Mouse (Mus musculus): ENCODE measurements at regions not wholly inside any gene's neighbourhood (a gene's known extent, or its start where the extent isn't known, plus 50 kb on each side); places are given as distances from the start of the nearest gene placed in this dataset.

- H3K4me3 ChIP-seq: no peak overlapping the region
- H3K27ac ChIP-seq: no peak overlapping the region
- H3K36me3 ChIP-seq (replicated peaks): no peaks in the 10 kb centered on the region
- H3K4me1 ChIP-seq: no peaks in the 10 kb centered on the region
- no peaks in the 10 kb centered on the region for H3K27me3 ChIP-seq (replicated peaks)
- no peaks in the 10 kb centered on the region for H3K9me3 ChIP-seq
- ATAC-seq (replicated peaks): peak; percentile 87
- no peak overlapping the region for H3K4me2 ChIP-seq
- no peak overlapping the region for H3K9ac ChIP-seq
Measured at GRCm38 (mm10) chr3:159689743-159690142, 90.8 kb downstream of the Rpe65 start.

- Histone ChIP-seq H3K9me3 (no peaks in the 10 kb centered on the region; the same call in 1 of the 2 replicates), H3K4me2 (no peak overlapping the region), H3K27ac (no peak overlapping the region), H3K27me3 (replicated peaks) (no peaks in the 10 kb centered on the region), H3K4me1 (no peaks in the 10 kb centered on the region), H3K4me3 (no peak overlapping the region), H3K9ac (no peak overlapping the region), H3K36me3 (replicated peaks) (no peaks in the 10 kb centered on the region)
- WGBS: 31% methylated on average over 2 of the region's 2 CpGs
- no peak for ATAC-seq (replicated peaks)
Measured at GRCm38 (mm10) chr3:159724340-159725119, 114.9 kb upstream of the Wls start.

GRCm38 (mm10) chr3:159732201-159732600 lies 107.3 kb upstream of the Wls start:
- 55% methylated on average over 1 of the region's 1 CpGs for WGBS
- no peak for ATAC-seq (replicated peaks)

GRCm38 (mm10) chr3:159733141-159733540 lies 106.3 kb upstream of the Wls start:
- Histone ChIP-seq H3K27me3 (replicated peaks) (no peaks in the 10 kb centered on the region), H3K4me1 (no peaks in the 10 kb centered on the region), H3K36me3 (replicated peaks) (no peaks in the 10 kb centered on the region), H3K27ac (no peak overlapping the region), H3K4me3 (no peak overlapping the region), H3K4me2 (no peak overlapping the region), H3K9me3 (no peaks in the 10 kb centered on the region), H3K9ac (no peak overlapping the region)
- ATAC-seq (replicated peaks): no peak

More at GRCm38 (mm10) chr3:159732201-159732600, 107.3 kb upstream of the Wls start:
- Histone ChIP-seq H3K4me3 (no peak overlapping the region), H3K9me3 (no peaks in the 10 kb centered on the region; the same call in 1 of the 2 replicates), H3K9ac (no peak overlapping the region), H3K4me1 (no peaks in the 10 kb centered on the region), H3K4me2 (no peak overlapping the region), H3K36me3 (replicated peaks) (no peaks in the 10 kb centered on the region), H3K27ac (no peak overlapping the region), H3K27me3 (replicated peaks) (no peaks in the 10 kb centered on the region)

GRCm38 (mm10) chr3:159734547-159734946 lies 104.9 kb upstream of the Wls start:
- Histone ChIP-seq H3K27ac (no peak overlapping the region), H3K27me3 (replicated peaks) (no peaks in the 10 kb centered on the region), H3K4me2 (no peak overlapping the region), H3K9me3 (no peaks in the 10 kb centered on the region), H3K4me3 (no peak overlapping the region), H3K36me3 (replicated peaks) (no peaks in the 10 kb centered on the region), H3K4me1 (no peaks in the 10 kb centered on the region), H3K9ac (no peak overlapping the region)
- no peak for ATAC-seq (replicated peaks)
- 98% methylated on average over 1 of the region's 1 CpGs for WGBS

GRCm38 (mm10) chr3:159736070-159736469 lies 103.4 kb upstream of the Wls start:
- no peak overlapping the region for H3K9ac ChIP-seq
- no peak for ATAC-seq (replicated peaks)
- H3K4me2 ChIP-seq: no peak overlapping the region
- H3K4me3 ChIP-seq: no peak overlapping the region
- H3K9me3 ChIP-seq: no peaks in the 10 kb centered on the region
- no peak overlapping the region for H3K27ac ChIP-seq
- WGBS: 67% methylated on average over 1 of the region's 1 CpGs
- no peaks in the 10 kb centered on the region for H3K27me3 ChIP-seq (replicated peaks)
- no peaks in the 10 kb centered on the region for H3K36me3 ChIP-seq (replicated peaks)
- H3K4me1 ChIP-seq: no peaks in the 10 kb centered on the region

GRCm38 (mm10) chr3:159740600-159741279 lies 98.7 kb upstream of the Wls start:
- peak; percentile 91 for ATAC-seq (replicated peaks)
- H3K9ac ChIP-seq: no peak overlapping the region
- no peak overlapping the region for H3K4me2 ChIP-seq
- H3K27ac ChIP-seq: no peak overlapping the region
- H3K9me3 ChIP-seq: no peaks in the 10 kb centered on the region
- WGBS: 53% methylated on average over 5 of the region's 5 CpGs
- H3K4me1 ChIP-seq: no peaks in the 10 kb centered on the region
- no peaks in the 10 kb centered on the region for H3K36me3 ChIP-seq (replicated peaks)
- H3K27me3 ChIP-seq (replicated peaks): no peaks in the 10 kb centered on the region
- no peak overlapping the region for H3K4me3 ChIP-seq

GRCm38 (mm10) chr3:159741816-159742215 lies 97.7 kb upstream of the Wls start:
- H3K9ac ChIP-seq: no peak overlapping the region
- H3K27ac ChIP-seq: no peak overlapping the region
- H3K4me2 ChIP-seq: no peak overlapping the region
- no peak overlapping the region for H3K4me3 ChIP-seq
- no peaks in the 10 kb centered on the region for H3K27me3 ChIP-seq (replicated peaks)
- no peaks in the 10 kb centered on the region for H3K36me3 ChIP-seq (replicated peaks)
- no peaks in the 10 kb centered on the region for H3K9me3 ChIP-seq
- no peak for ATAC-seq (replicated peaks)
- no peaks in the 10 kb centered on the region for H3K4me1 ChIP-seq

GRCm38 (mm10) chr3:159759740-159760139 lies 79.7 kb upstream of the Wls start:
- H3K4me2 ChIP-seq: no peak overlapping the region
- no peaks in the 10 kb centered on the region for H3K4me1 ChIP-seq
- H3K4me3 ChIP-seq: no peak overlapping the region
- H3K9me3 ChIP-seq: no peaks in the 10 kb centered on the region
- H3K27ac ChIP-seq: no peak overlapping the region
- ATAC-seq (replicated peaks): no peak
- no peaks in the 10 kb centered on the region for H3K27me3 ChIP-seq (replicated peaks)
- WGBS: 78% methylated on average over 1 of the region's 1 CpGs
- H3K9ac ChIP-seq: no peak overlapping the region
- H3K36me3 ChIP-seq (replicated peaks): no peaks in the 10 kb centered on the region

GRCm38 (mm10) chr3:159760293-159760692 lies 79.2 kb upstream of the Wls start:
- H3K4me3 ChIP-seq: no peak overlapping the region
- H3K27me3 ChIP-seq (replicated peaks): no peaks in the 10 kb centered on the region
- H3K4me1 ChIP-seq: no peaks in the 10 kb centered on the region
- H3K36me3 ChIP-seq (replicated peaks): no peaks in the 10 kb centered on the region
- H3K4me2 ChIP-seq: no peak overlapping the region
- no peak overlapping the region for H3K27ac ChIP-seq
- no peak for ATAC-seq (replicated peaks)
- no peaks in the 10 kb centered on the region for H3K9me3 ChIP-seq
- 83% methylated on average over 2 of the region's 2 CpGs for WGBS
- H3K9ac ChIP-seq: no peak overlapping the region

GRCm38 (mm10) chr3:159760949-159761348 lies 78.5 kb upstream of the Wls start:
- Histone ChIP-seq H3K27ac (no peak overlapping the region), H3K27me3 (replicated peaks) (no peaks in the 10 kb centered on the region), H3K9ac (no peak overlapping the region), H3K4me2 (no peak overlapping the region), H3K4me1 (no peaks in the 10 kb centered on the region), H3K4me3 (no peak overlapping the region), H3K9me3 (no peaks in the 10 kb centered on the region), H3K36me3 (replicated peaks) (no peaks in the 10 kb centered on the region)
- no peak for ATAC-seq (replicated peaks)
- WGBS: 90% methylated on average over 2 of the region's 2 CpGs

GRCm38 (mm10) chr3:159782222-159782844 lies 57.1 kb upstream of the Wls start:
- no peaks in the 10 kb centered on the region for H3K27me3 ChIP-seq (replicated peaks)
- H3K9ac ChIP-seq: no peak overlapping the region
- ATAC-seq (replicated peaks): peak; percentile 91
- 5% methylated on average over 13 of the region's 13 CpGs for WGBS
- H3K9me3 ChIP-seq: no peaks in the 10 kb centered on the region
- H3K4me1 ChIP-seq: peaks cover 9% of the 10 kb centered on the region
- H3K4me2 ChIP-seq: peak overlapping the region; percentile 27; the same call in 1 of the 2 replicates
- H3K36me3 ChIP-seq (replicated peaks): no peaks in the 10 kb centered on the region
- no peak overlapping the region for H3K4me3 ChIP-seq
- H3K27ac ChIP-seq: no peak overlapping the region

Measured in midbrain, embryonic 15.5 days (tissue).